Mouse (Mus musculus) right cerebral cortex, postnatal 36 days (tissue): ENCODE results near the gene Rptor.
A peak's percentile ranks its signal among the peaks of the same experiment; 100 is the strongest.

Experiments
- DNase-seq, 2 experiments: peaks; one replicate each; pipeline ENCODE4 v3.0.0; 2022; ENCODE audit warnings: low spot score in 2 of 2, mixed read lengths in 1 of 2

Rptor gene

DNA sequence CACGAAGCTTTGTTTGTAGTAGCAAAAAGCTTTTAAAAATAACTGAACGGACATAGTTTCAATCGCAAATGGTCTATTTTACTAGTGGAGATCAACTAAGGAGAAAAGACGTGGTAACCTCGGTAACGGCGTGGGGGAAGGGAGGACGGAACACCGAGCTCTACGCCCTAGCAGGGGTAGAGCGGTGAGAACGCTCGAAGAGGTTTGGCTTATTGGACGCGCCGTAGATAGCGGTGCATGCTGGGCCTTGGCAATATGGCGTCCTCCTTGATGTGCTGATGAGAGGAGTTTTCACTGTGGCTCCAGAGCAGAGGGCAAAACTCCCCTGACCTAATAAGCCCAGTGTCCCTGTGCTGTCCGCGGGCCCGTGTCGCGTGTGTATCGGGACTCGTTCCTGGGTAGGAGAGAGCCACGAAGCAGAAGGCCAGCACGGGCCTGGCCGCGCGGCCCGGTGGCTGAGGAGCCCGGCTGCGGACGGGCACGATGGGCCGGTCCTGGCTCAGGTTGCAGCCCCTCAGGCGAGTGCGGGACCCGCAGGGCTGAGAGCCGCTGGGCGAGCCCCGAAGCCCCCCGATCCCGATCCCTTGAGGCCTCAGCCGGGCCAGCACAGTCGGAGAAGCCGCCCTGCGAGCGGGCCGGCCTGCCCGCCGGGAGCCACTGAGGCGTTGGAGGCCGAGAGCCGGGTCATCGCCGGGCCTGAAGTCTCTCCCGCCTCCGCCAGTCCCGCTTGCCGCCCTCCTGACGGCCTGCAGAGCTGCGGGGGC lies at the start of gene Rptor:
TSS of gene Rptor (plus strand) at position 143 of the 764 bp plus-strand sequence.
- DNase-seq = peak; percentile 96 to 98

- DNase-seq = no peak
These were observed 48.0 kb upstream of the Rptor start for GRCm38 (mm10) chr11:119554706-119555105.

- no peak for DNase-seq
These were observed 47.5 kb upstream of the Rptor start for GRCm38 (mm10) chr11:119555170-119555569.

DNA sequence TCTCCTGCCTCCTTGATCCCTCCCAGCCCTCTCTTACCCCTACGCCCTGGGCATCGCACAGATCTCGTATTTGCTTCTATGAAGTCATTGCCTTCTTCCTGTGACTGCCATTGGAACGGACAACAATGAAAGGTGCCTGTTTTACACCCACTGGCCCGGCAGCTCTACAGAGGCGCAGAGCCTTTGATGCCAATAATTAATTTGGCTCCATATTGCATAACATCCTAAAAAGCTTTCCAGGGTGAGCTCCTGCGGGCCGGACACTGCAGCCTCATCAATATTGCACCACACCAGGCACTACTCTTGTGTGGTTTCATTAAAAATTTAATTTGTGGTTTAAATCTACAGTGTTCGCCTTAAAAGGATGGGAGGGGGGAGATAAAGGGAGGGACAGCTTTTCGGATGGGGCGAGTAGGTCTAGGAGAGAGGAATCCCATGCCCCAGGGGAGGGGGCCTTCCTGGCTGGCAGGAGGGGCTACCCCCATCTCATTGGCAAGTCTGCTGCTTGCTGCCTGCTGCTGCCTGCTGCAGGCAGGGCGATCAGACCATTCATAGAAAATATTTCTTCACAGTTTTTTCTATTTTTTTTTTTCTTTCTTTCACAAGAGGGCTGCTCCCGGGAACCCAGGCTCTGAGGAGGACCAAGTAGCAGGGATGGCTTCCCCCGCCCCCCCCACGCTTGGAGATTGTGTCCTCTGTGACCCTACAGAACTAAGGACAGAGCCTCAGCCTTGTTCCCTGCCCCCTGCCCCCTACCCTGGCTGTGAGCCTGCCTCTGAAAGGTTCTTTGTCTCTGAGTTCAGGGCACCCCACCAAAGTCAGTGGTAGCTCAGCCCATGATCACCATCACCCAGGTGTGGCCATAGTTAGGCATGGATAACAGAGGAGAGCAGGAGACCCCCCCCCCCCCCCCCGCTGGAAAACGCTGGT lies 44.5 kb upstream of the Rptor start:
- DNase-seq = no peak

GRCm38 (mm10) chr11:119558870-119559610 lies 43.7 kb upstream of the Rptor start:
- DNase-seq = no peak

GRCm38 (mm10) chr11:119562286-119562685 lies 40.4 kb upstream of the Rptor start:
- DNase-seq = no peak

DNA sequence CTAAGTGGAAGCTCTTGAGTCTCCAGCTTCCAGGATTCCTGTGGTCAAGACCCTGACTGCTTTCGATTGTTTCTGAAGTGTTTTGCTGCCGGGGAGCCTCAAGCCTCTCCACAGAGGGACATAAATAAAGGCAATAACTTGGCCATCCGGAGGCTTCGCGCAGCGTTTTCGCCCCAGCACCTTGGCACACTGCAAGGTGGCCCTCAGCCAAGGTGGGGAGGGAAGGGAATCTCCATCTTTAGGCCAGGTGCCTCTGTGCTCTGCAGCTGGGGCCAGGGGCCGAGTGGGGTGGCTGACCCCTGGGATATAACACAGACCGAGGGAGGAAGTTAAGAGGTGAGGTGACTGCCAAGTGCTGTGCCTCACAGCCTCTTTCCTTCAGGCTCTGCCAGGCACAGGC lies 39.5 kb upstream of the Rptor start:
- no peak for DNase-seq

GRCm38 (mm10) chr11:119564383-119564782 lies 38.3 kb upstream of the Rptor start:
- DNase-seq = no peak

DNA sequence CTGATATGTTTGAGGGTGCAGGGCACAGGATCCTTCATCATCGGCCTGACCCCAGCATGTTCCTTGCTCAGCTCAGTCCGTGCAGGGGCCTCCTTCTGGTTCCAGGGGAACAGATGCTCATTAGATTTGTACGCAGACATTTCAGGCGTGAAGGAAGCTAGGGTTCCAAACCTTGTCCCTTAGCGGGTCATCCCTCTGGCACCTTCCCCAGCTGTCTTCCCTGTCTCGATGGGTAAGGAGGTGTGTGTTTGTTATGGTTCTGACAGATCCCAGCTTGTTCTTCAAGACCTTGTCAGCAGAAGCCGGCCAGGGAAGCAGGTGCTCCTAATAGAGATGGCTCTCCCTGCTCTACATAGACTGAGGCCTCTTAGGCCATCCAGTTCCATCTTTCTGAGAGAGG lies 37.7 kb upstream of the Rptor start:
- no peak for DNase-seq

DNA sequence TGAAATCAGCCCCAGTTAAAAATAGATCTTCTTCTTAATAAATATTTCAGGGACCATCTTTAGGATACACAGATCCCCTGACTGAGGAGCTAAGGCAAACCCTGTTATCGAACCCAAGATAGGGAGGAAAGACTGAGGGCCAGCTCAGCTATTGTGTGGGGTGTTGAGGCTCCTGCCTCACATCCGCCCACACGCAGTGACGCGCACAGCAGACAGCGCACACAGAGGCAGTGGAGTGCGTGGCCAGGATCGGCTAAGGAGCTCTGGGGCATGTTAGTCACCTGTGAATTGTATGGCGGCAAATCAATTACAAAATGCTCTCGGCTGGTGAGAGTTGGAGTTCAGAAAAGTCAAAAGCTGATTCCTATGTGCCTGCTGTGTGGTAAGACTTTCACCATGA lies 37.0 kb upstream of the Rptor start:
- peak in 1 of 2 experiments; percentile 32 for DNase-seq

DNA sequence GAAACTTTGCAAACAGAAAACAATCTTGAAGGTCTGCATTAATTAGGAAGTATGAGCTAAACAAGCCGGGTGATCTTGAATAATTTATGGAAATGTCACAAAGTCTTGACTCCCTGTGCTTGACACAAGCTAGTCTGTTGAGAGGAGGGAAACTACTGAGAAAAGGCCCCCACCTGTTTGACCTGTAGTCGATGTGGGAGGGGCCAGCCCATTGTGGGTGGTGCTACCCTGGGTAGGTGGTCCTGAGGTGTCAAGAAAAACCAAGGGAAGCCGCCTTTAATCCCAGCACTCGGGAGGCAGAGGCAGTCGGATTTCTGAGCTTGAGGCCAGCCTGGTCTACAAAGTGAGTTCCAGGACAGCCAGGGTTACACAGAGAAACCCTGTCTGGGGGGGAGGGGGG lies 36.5 kb upstream of the Rptor start:
- DNase-seq = no peak

- DNase-seq = no peak
These were observed 30.2 kb upstream of the Rptor start for GRCm38 (mm10) chr11:119572316-119573010.

DNA sequence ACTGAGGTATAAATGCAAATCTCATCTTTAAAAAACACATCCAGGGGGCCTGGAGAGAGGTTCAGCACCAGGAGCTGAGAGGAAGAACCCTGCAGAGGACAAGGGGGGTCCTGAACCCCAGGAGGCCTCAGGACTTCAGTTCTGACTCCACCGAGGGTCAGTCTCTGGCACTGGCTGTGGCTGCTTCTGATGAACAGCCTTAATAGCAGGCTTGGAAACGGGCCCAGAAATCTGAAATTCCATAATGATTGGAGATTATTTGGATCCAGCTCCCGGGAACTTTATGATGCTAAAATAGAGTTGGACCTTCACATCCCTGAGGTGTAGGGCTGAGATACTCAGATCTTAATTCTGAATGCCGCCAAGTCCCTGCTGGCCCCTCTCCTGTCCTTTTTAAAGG lies 25.9 kb upstream of the Rptor start:
- DNase-seq = no peak

DNA sequence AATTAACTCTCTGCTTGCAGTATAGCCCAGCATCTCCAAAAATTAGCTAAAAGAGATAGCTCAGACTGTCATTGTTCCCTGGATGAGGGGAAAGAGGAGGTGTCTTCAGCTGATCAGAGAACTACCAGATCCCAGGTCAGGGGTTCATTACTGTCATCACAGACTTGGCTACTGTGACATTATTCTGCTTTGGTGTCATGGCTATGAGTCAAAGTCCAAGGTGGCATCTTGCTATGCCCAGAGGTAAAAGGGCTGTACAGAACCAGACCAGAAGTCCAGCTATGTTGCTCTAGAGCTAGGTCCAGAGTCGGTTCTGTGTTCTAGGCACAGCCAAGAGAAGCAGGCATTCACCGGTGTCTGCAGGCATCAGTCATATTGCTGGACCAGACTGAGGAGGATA lies 25.0 kb upstream of the Rptor start:
- DNase-seq = no peak

DNA sequence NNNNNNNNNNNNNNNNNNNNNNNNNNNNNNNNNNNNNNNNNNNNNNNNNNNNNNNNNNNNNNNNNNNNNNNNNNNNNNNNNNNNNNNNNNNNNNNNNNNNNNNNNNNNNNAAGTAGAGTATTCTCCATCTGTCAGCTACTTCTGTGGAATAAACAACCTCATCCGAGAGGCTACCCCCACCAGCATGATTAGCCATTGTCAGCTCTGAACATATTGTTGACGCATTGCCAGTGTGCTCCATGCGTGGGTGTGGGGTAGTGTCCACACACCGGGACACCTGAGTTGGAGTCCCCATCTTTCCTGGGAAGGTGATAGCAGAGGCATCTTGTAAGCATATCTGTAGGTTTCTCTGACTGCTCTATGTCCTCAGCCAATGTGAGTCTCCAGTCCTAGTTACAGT lies 16.2 kb upstream of the Rptor start:
- DNase-seq = no peak

DNA sequence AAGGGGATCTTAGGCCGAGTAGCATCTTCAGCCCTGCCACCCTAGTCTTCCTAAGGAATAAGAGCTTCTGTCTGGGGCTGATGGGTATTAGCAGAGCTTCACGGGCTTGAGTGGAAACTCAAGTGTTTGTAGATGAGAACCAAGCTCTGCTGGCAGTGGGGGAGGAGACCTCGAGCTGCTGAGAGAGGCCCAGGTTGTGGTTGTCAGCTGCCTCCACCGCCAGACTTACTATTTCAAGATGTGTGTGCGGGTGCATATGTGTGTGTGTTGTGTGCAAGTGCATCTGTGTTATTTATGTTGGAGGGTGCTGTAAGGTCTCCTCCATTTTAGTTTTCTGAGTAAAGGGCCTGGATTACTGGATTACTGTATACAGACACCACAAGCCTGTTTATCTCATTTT lies 15.6 kb upstream of the Rptor start:
- DNase-seq = no peak

DNA sequence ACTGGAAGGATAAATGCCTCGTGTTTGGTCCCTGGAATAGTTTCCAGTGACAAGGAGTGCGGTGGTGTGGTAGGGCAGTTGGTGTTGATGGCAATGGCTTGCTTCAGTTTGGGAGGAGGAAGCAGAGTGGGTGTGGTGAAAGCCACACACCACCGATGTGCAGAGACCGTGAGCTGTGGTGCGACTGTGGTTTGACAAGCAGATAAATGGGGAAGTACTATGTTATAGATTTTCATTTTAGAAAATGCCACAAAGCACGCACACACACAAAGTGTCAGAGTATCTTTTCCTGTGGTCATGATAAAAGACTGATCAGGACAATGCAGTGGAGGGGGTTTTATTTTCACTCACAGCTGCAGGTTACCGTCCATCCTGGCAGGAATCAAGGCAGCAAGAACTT lies 13.5 kb upstream of the Rptor start:
- no peak for DNase-seq

GRCm38 (mm10) chr11:119593966-119594365 lies 8.7 kb upstream of the Rptor start:
- no peak for DNase-seq

DNA sequence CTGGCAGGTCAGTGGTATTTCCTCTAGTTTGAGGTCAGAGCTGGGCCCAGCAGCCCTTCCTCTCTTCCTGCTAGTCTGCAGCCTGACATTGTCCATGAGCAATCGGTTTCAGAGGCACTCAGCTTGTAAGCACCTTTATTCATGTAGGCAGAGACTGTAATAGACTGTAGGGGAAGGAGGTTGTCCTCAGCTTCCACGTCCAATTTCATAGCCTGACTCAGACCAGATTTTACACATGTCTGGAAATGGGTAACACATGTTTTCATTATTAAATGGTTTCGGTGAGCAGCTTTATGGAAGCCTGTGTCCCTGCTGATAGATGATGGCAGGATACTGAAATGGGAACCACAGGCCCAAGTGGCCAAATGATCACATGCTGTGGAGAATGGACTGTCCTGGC lies 3.8 kb upstream of the Rptor start:
- DNase-seq = no peak

GRCm38 (mm10) chr11:119600286-119600685 lies 2.4 kb upstream of the Rptor start:
- no peak for DNase-seq

- DNase-seq = no peak
These were observed 466 bp upstream of the Rptor start for GRCm38 (mm10) chr11:119602177-119602700.
